Mouse (Mus musculus) monocyte, adult 2 months (primary cell): ENCODE results near the gene Mrpl53.
A peak's percentile ranks its signal among the peaks of the same experiment; 100 is the strongest.

Experiments
- DNase-seq, 2 experiments: peaks; one replicate each; pipeline ENCODE4 v3.0.0; 2022; ENCODE audit warnings: low spot score in 2 of 2, low read depth in 1 of 2

The Mrpl53 gene

GRCm38 (mm10) chr6:83120930-83121862 is 12.4 kb downstream of the Mrpl53 start, which contains the start of gene Wbp1:
Gene Wbp1, minus strand, starts transcription at chr6:83121559.
- peak; percentile 88 to 90 for DNase-seq

- no peak for DNase-seq
Measured at GRCm38 (mm10) chr6:83121863-83122710, 13.2 kb downstream of the Mrpl53 start.

GRCm38 (mm10) chr6:83122961-83123360 is 14.1 kb downstream of the Mrpl53 start:
- no peak for DNase-seq

GRCm38 (mm10) chr6:83124851-83125312 is 16.0 kb downstream of the Mrpl53 start:
- peak; percentile 84 to 89 for DNase-seq

GRCm38 (mm10) chr6:83125331-83125730 is 16.5 kb downstream of the Mrpl53 start, which contains the start of gene Ino80b:
Gene Ino80b, minus strand, starts transcription at chr6:83125431.
- no peak for DNase-seq

GRCm38 (mm10) chr6:83127419-83127818 is 18.6 kb downstream of the Mrpl53 start:
- DNase-seq = no peak

- no peak for DNase-seq
Measured at GRCm38 (mm10) chr6:83131469-83132034, 22.7 kb downstream of the Mrpl53 start.

- no peak for DNase-seq
Measured at GRCm38 (mm10) chr6:83132176-83132919, 23.5 kb downstream of the Mrpl53 start.

- DNase-seq = no peak
Measured at GRCm38 (mm10) chr6:83134226-83134625, 25.4 kb downstream of the Mrpl53 start.

- DNase-seq = no peak
Measured at GRCm38 (mm10) chr6:83134951-83135513, 26.2 kb downstream of the Mrpl53 start, which contains the start of gene Rtkn. Gene Rtkn, plus strand, starts transcription at chr6:83135463.

- no peak for DNase-seq
Measured at GRCm38 (mm10) chr6:83135571-83136161, 26.8 kb downstream of the Mrpl53 start.

GRCm38 (mm10) chr6:83136291-83136880 is 27.5 kb downstream of the Mrpl53 start:
- DNase-seq = no peak

- DNase-seq = no peak
Measured at GRCm38 (mm10) chr6:83136881-83137575, 28.2 kb downstream of the Mrpl53 start.

- no peak for DNase-seq
Measured at GRCm38 (mm10) chr6:83137576-83137950, 28.7 kb downstream of the Mrpl53 start.

GRCm38 (mm10) chr6:83138056-83138455 is 29.2 kb downstream of the Mrpl53 start:
- DNase-seq = no peak

GRCm38 (mm10) chr6:83140044-83140443 is 31.2 kb downstream of the Mrpl53 start:
- no peak for DNase-seq

- DNase-seq = no peak
Measured at GRCm38 (mm10) chr6:83141636-83142035, 32.8 kb downstream of the Mrpl53 start.

- no peak for DNase-seq
Measured at GRCm38 (mm10) chr6:83142211-83142731, 33.4 kb downstream of the Mrpl53 start.

- no peak for DNase-seq
Measured at GRCm38 (mm10) chr6:83142886-83143285, 34.0 kb downstream of the Mrpl53 start.
